Mouse (Mus musculus): ENCODE measurements at regions not wholly inside any gene's neighbourhood (a gene's known extent, or its start where the extent isn't known, plus 50 kb on each side); places are given as distances from the start of the nearest gene placed in this dataset.
A peak's percentile ranks its signal among the peaks of the same experiment; 100 is the strongest.

DNA sequence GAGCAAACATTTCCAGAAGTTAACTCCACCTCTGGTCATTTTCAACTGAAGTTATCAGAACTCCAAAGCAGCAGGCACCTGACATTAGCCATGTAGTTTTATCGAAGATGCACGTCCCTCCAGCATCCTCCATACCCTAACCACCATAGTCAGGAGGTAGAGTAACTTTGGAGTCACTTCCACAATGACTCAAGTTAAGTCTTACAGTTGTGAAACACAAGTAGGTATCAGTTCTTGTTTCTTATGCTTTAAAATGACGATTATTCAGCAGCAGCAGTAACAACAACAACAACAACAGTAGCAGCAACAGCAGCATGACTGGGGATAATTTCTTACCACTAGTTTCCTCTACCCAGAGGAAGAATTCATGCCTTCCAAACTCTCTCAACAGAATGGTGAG, 51.3 kb upstream of the Tank start:
- ATAC-seq (ENCODE audit: extremely low read depth, insufficient number of reproducible peaks, low FRiP score, poor library complexity, severe bottlenecking), result no peak

- ATAC-seq (ENCODE audit: extremely low read depth, insufficient number of reproducible peaks, low FRiP score, poor library complexity, severe bottlenecking), result no peak
Observed at GRCm38 (mm10) chr2:61524060-61524734, 54.2 kb upstream of the Tank start.

- 0 out of 2 replicates have a peak, but pooled peaks have one; percentile 44 for ATAC-seq (ENCODE audit: extremely low read depth, insufficient number of reproducible peaks, low FRiP score, poor library complexity, severe bottlenecking)
Observed at GRCm38 (mm10) chr2:61514445-61515123, 63.8 kb upstream of the Tank start.

- peak; percentile 71 for ATAC-seq (ENCODE audit: extremely low read depth, insufficient number of reproducible peaks, low FRiP score, poor library complexity, severe bottlenecking)
Observed at GRCm38 (mm10) chr2:61513787-61514444, 64.5 kb upstream of the Tank start.

- ATAC-seq (ENCODE audit: extremely low read depth, insufficient number of reproducible peaks, low FRiP score, poor library complexity, severe bottlenecking), result no peak
Observed at GRCm38 (mm10) chr2:61503594-61503993, 74.8 kb upstream of the Tank start.

DNA sequence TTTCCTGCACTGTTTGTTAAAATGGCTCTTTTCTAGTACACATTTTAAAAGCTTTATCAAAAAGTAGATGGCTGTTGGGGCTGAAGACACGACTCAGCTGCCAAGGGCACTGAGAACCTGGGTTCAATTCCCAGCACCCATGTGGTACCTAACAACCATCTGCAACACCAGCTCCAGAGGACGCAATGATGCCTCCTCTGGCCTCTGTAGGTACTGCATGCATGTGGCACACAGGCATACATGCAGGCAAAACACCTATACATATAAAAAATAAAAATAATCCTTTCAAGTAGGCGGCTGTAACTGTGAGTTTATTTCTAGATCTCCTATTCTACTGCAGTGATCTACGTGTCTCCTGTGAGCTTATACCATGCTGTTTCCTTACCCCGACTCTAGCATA, 76.5 kb upstream of the Tank start:
- no peak for ATAC-seq (ENCODE audit: extremely low read depth, insufficient number of reproducible peaks, low FRiP score, poor library complexity, severe bottlenecking)

DNA sequence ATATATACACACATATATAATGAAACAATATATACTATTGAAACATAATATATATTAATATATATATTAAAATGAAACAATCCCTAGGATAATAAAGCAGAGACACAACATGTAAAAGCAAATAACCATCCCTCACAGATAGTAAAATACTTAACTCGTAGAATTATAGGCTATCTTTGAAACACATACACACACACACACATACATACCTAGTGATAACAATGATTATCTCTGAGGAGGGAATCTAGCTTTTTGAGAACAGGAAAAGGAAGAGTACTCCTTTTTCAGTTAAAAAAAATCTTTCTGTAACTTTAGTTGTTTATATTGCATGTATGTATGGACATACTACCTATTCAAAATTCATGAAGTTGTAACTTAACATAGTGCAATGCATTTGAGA, 79.1 kb upstream of the Tank start:
- ATAC-seq (ENCODE audit: extremely low read depth, insufficient number of reproducible peaks, low FRiP score, poor library complexity, severe bottlenecking), result no peak

DNA sequence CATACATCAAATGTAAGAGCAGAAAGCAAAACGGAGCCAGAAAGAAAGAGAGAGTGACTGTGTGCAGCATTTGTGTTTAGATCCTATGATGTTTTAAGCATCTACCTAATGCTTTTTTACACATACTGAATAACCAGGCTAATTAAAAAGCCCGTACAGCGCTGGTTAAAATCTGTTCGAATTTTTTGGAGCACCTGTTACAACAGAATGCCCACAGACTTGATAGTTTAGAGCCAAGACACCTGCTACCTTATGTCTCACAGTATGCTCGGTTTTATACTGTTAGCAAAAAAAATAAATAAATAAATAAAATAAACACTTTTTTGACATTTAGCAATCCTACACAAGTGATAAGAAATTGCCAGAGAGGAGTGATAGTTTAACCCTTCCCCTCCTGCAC, 80.5 kb upstream of the Tank start:
- no peak for ATAC-seq (ENCODE audit: extremely low read depth, insufficient number of reproducible peaks, low FRiP score, poor library complexity, severe bottlenecking)

- no peak for ATAC-seq (ENCODE audit: extremely low read depth, insufficient number of reproducible peaks, low FRiP score, poor library complexity, severe bottlenecking)
Observed at GRCm38 (mm10) chr2:61496968-61497367, 81.4 kb upstream of the Tank start.

GRCm38 (mm10) chr2:61493918-61494712, 84.3 kb upstream of the Tank start:
- peak; percentile 60; the same call in 1 of the 2 replicates for ATAC-seq (ENCODE audit: extremely low read depth, insufficient number of reproducible peaks, low FRiP score, poor library complexity, severe bottlenecking)

GRCm38 (mm10) chr2:61492043-61492743, 86.2 kb upstream of the Tank start:
- ATAC-seq (ENCODE audit: extremely low read depth, insufficient number of reproducible peaks, low FRiP score, poor library complexity, severe bottlenecking), result peak; percentile 69

GRCm38 (mm10) chr2:61490436-61491109, 87.8 kb upstream of the Tank start:
- no peak for ATAC-seq (ENCODE audit: extremely low read depth, insufficient number of reproducible peaks, low FRiP score, poor library complexity, severe bottlenecking)

- no peak for ATAC-seq (ENCODE audit: extremely low read depth, insufficient number of reproducible peaks, low FRiP score, poor library complexity, severe bottlenecking)
Observed at GRCm38 (mm10) chr2:61489762-61490161, 88.6 kb upstream of the Tank start.

DNA sequence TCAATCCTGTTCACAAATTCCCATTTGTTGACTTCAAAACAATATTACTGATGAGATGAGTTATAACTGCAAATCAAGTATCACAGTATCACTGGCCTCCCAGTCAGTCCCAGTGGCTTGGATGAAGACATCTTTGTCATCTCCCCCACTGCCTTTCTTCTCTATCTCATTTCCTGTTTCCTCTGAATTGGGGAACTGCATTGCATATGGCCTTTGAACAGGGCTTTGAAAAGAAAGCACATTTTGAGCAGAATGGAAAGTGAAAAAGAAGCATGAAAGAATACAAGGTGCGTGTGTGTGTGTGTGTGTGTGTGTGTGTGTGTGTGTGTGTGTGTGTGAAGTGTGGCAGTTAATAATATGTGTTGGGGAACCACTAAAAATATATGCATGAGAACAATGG, 94.6 kb upstream of the Tank start:
- ATAC-seq (ENCODE audit: extremely low read depth, insufficient number of reproducible peaks, low FRiP score, poor library complexity, severe bottlenecking), result no peak

DNA sequence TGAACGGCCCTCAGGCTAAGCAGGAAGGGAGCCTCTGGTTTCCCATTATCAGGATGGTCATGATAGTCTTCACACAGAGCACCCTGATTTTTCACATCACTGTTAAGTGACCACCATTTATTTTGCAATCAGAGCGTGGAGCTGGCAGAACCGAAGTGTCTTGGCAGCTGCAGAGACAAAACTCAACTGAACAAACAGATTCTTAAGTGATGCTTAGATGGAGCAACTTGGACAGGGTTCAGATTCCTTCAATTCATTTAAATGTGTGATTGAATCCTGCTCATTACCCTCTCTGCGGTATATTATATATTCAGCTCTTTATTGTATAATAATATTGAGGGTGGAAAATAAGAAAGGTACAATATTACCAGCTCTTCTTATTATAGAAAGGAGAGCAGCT, 101.7 kb upstream of the Tank start:
- ATAC-seq (ENCODE audit: extremely low read depth, insufficient number of reproducible peaks, low FRiP score, poor library complexity, severe bottlenecking), result no peak

DNA sequence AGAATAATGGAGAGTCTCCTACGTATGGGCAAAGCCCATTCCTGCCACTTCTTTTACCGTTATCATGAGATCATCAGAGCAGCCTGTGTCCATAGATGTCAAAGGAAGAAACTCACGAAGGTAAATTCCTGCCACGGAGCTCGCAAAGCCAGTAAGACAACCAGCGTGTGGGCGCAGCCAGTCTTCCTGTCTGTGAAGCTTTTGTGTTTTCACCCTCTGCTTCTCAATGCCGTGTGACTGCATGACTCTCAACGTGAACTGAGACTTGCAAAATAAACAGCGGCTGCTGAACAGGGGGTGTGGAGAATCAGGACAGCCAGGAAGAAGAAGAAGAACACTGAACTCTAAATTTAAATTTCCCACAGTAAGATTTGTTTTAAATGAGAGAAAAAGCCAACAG, 103.8 kb upstream of the Tank start:
- no peak for ATAC-seq (ENCODE audit: extremely low read depth, insufficient number of reproducible peaks, low FRiP score, poor library complexity, severe bottlenecking)

DNA sequence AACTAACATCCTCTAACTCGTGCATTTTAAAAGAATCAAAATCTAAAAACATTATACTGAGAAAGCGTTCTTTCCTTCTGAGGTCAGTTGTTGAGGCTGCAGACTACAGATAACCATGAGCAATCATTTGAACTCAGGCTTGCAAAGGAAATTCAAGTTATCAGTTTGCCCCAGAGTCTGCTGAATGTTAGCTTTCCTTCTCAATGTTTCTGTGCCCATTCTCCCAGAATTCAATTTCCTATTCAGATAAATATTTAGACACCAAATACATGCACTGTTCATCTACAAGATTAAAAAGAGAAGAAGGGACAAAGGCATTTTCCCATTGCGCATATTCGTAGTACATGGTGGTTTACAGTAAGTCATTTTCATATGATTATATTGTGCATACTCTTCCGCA, 107.9 kb upstream of the Tank start:
- no peak for ATAC-seq (ENCODE audit: extremely low read depth, insufficient number of reproducible peaks, low FRiP score, poor library complexity, severe bottlenecking)

DNA sequence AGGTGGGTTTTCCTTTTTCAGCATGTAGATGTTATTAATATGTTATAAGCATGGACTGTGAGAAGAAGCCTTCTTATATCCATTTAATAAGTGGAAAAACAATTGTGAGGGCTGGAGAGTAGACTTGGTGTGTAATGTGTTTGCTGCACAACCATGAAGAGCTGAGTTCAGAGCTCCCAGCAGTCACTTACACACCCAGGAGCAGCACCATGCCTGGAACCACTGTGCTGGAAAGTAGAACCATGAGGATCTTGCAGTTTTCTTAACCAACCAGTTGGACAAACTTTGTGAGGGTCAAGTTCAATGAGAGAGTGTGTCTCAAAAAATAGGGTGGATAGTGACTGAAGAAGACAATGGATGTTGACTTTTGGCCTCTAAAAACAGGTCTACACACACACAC, 108.3 kb upstream of the Tank start:
- ATAC-seq (ENCODE audit: extremely low read depth, insufficient number of reproducible peaks, low FRiP score, poor library complexity, severe bottlenecking), result no peak
